Mouse (Mus musculus) embryonic fibroblast, embryonic 13.5 days (primary cell): Measurements from ENCODE around the gene Nenf.

Experiments
- CTCF ChIP-seq: IDR thresholded peaks from 2 replicates; pipeline ENCODE4 v1.5.1; 2011; ENCODE audit warnings: mild to moderate bottlenecking, control low read depth, low read length, moderate library complexity, borderline replicate concordance; ENCODE audit not compliant: insufficient read depth
- POLR2A ChIP-seq: IDR thresholded peaks from 2 replicates; pipeline ENCODE4 v1.6.1; 2011; ENCODE audit warnings: low read depth, mild to moderate bottlenecking, control low read depth, low read length, moderate library complexity

- TF ChIP-seq CTCF (peak; percentile 66), POLR2A (peak; percentile 92)
Observed at GRCm38 (mm10) chr1:191312513-191312941, 5.5 kb downstream of the Nenf start.
